Mouse (Mus musculus): ENCODE data around the gene Dock11. TPM values are rescaled to one million over a fixed set of nuclear protein-coding genes. Genes with fewer than 3 reads are reported as not detected.

Dock11 gene
- polyA plus RNA-seq, 2 experiments, result 17.9 to 24.4 TPM

GRCm38 (mm10) chrX:35919558-35919957 is 30.9 kb downstream of the Dock11 start:
- no peak for DNase-seq (ENCODE audit: low spot score)
- no peak for ATAC-seq (ENCODE audit: low FRiP score, low read depth)
- Histone ChIP-seq H3K4me2 (replicated peaks; ENCODE audit: low read depth, low read length, severe bottlenecking) (no peak overlapping the region), H3K9ac (ENCODE audit: low read depth, low read length, severe bottlenecking) (no peak overlapping the region), H3K9me3 (ENCODE audit: control insufficient read depth, low read length) (no peaks in the 10 kb centered on the region), H3K4me3 (replicated peaks; ENCODE audit: low read length) (no peak overlapping the region), H3K36me3 (ENCODE audit: control insufficient read depth, insufficient read depth, low read length) (no peaks in the 10 kb centered on the region), H3K27ac (replicated peaks; ENCODE audit: low read depth, low read length) (0 out of 2 replicates have a peak overlapping the region, but pooled peaks have one; percentile 48), H3K27me3 (ENCODE audit: control insufficient read depth, insufficient read depth, low read length) (no peaks in the 10 kb centered on the region), H3K4me1 (ENCODE audit: control insufficient read depth, insufficient read depth, low read length) (no peaks in the 10 kb centered on the region)
- WGBS, result 62% methylated on average over 2 of the region's 2 CpGs
- TF ChIP-seq POLR2A (IDR thresholded peaks at IDR 0.05; ENCODE audit: borderline replicate concordance, extremely low read depth, insufficient read depth, insufficient read length), result no peak

- no peaks in the 10 kb centered on the region for H3K27me3 ChIP-seq (ENCODE audit: control insufficient read depth, insufficient read depth, low read length)
- ATAC-seq (ENCODE audit: low FRiP score, low read depth), result peak; percentile 53; the same call in 1 of the 2 replicates
- no peaks in the 10 kb centered on the region for H3K9me3 ChIP-seq (ENCODE audit: control insufficient read depth, low read length)
- no peak overlapping the region for H3K4me3 ChIP-seq (replicated peaks; ENCODE audit: low read length)
- H3K4me1 ChIP-seq (ENCODE audit: control insufficient read depth, insufficient read depth, low read length), result no peaks in the 10 kb centered on the region
- 65% methylated on average over 3 of the region's 3 CpGs for WGBS
- H3K36me3 ChIP-seq (ENCODE audit: control insufficient read depth, insufficient read depth, low read length), result no peaks in the 10 kb centered on the region
- peak; percentile 69 for DNase-seq (ENCODE audit: low spot score)
- no peak overlapping the region for H3K4me2 ChIP-seq (replicated peaks; ENCODE audit: low read depth, low read length, severe bottlenecking)
- TF ChIP-seq POLR2A (IDR thresholded peaks at IDR 0.05; ENCODE audit: borderline replicate concordance, extremely low read depth, insufficient read depth, insufficient read length), result no peak
- no peak overlapping the region for H3K9ac ChIP-seq (ENCODE audit: low read depth, low read length, severe bottlenecking)
- H3K27ac ChIP-seq (replicated peaks; ENCODE audit: low read depth, low read length), result 0 out of 2 replicates have a peak overlapping the region, but pooled peaks have one; percentile 48
Measured at GRCm38 (mm10) chrX:35920096-35920607, 31.5 kb downstream of the Dock11 start.

GRCm38 (mm10) chrX:35921922-35922321 is 33.3 kb downstream of the Dock11 start:
- H3K4me1 ChIP-seq (ENCODE audit: control insufficient read depth, insufficient read depth, low read length), result no peaks in the 10 kb centered on the region
- DNase-seq (ENCODE audit: low spot score) (no peak), ATAC-seq (ENCODE audit: low FRiP score, low read depth) (no peak)
- WGBS, result 86% methylated on average over 3 of the region's 3 CpGs
- no peak for TF ChIP-seq POLR2A (IDR thresholded peaks at IDR 0.05; ENCODE audit: borderline replicate concordance, extremely low read depth, insufficient read depth, insufficient read length)
- H3K9me3 ChIP-seq (ENCODE audit: control insufficient read depth, low read length), result no peaks in the 10 kb centered on the region
- no peaks in the 10 kb centered on the region for H3K36me3 ChIP-seq (ENCODE audit: control insufficient read depth, insufficient read depth, low read length)
- H3K9ac ChIP-seq (ENCODE audit: low read depth, low read length, severe bottlenecking), result no peak overlapping the region
- no peaks in the 10 kb centered on the region for H3K27me3 ChIP-seq (ENCODE audit: control insufficient read depth, insufficient read depth, low read length)
- H3K27ac ChIP-seq (replicated peaks; ENCODE audit: low read depth, low read length), result no peak overlapping the region
- H3K4me3 ChIP-seq (replicated peaks; ENCODE audit: low read length), result no peak overlapping the region
- H3K4me2 ChIP-seq (replicated peaks; ENCODE audit: low read depth, low read length, severe bottlenecking), result no peak overlapping the region

GRCm38 (mm10) chrX:35924705-35925264 is 36.2 kb downstream of the Dock11 start:
- no peak for ATAC-seq (ENCODE audit: low FRiP score, low read depth)

GRCm38 (mm10) chrX:35930094-35930933 is 41.7 kb downstream of the Dock11 start:
- no peak for ATAC-seq (ENCODE audit: low FRiP score, low read depth)
- no peak for TF ChIP-seq POLR2A (IDR thresholded peaks at IDR 0.05; ENCODE audit: borderline replicate concordance, extremely low read depth, insufficient read depth, insufficient read length)
- Histone ChIP-seq H3K4me1 (ENCODE audit: control insufficient read depth, insufficient read depth, low read length) (no peaks in the 10 kb centered on the region), H3K36me3 (ENCODE audit: control insufficient read depth, insufficient read depth, low read length) (no peaks in the 10 kb centered on the region), H3K27ac (replicated peaks; ENCODE audit: low read depth, low read length) (no peak overlapping the region), H3K9ac (ENCODE audit: low read depth, low read length, severe bottlenecking) (no peak overlapping the region), H3K4me3 (replicated peaks; ENCODE audit: low read length) (no peak overlapping the region), H3K4me2 (replicated peaks; ENCODE audit: low read depth, low read length, severe bottlenecking) (no peak overlapping the region), H3K27me3 (ENCODE audit: control insufficient read depth, insufficient read depth, low read length) (no peaks in the 10 kb centered on the region), H3K9me3 (ENCODE audit: control insufficient read depth, low read length) (no peaks in the 10 kb centered on the region)
- no peak for DNase-seq (ENCODE audit: low spot score)
- 86% methylated on average over 9 of the region's 9 CpGs for WGBS

More at GRCm38 (mm10) chrX:35924705-35925264, 36.2 kb downstream of the Dock11 start:
- WGBS, result 59% methylated on average over 1 of the region's 1 CpGs
- Histone ChIP-seq H3K4me2 (replicated peaks; ENCODE audit: low read depth, low read length, severe bottlenecking) (no peak overlapping the region), H3K9me3 (ENCODE audit: control insufficient read depth, low read length) (no peaks in the 10 kb centered on the region), H3K9ac (ENCODE audit: low read depth, low read length, severe bottlenecking) (no peak overlapping the region), H3K4me1 (ENCODE audit: control insufficient read depth, insufficient read depth, low read length) (no peaks in the 10 kb centered on the region), H3K27ac (replicated peaks; ENCODE audit: low read depth, low read length) (no peak overlapping the region), H3K4me3 (replicated peaks; ENCODE audit: low read length) (no peak overlapping the region), H3K27me3 (ENCODE audit: control insufficient read depth, insufficient read depth, low read length) (no peaks in the 10 kb centered on the region), H3K36me3 (ENCODE audit: control insufficient read depth, insufficient read depth, low read length) (no peaks in the 10 kb centered on the region)
- no peak for TF ChIP-seq POLR2A (IDR thresholded peaks at IDR 0.05; ENCODE audit: borderline replicate concordance, extremely low read depth, insufficient read depth, insufficient read length)
- no peak for DNase-seq (ENCODE audit: low spot score)

Data from limb, embryonic 14.5 days (tissue).